Mouse (Mus musculus) brain, embryonic 14.5 days (tissue): ENCODE measurements at regions not wholly inside any gene's neighbourhood (a gene's known extent, or its start where the extent isn't known, plus 50 kb on each side); places are given as distances from the start of the nearest gene placed in this dataset.

ENCODE experiments used
- DNase-seq: peaks from one replicate; pipeline ENCODE4 v3.0.0-alpha.2; 2011; ENCODE audit warnings: low read depth
- CTCF ChIP-seq: fragments of 200-500 bp; IDR thresholded peaks from 2 replicates; pipeline ENCODE4 v1.5.1; 2012; ENCODE audit warnings: inconsistent platforms, mild to moderate bottlenecking, moderate library complexity, borderline replicate concordance; ENCODE audit not compliant: insufficient read depth, insufficient read length; ENCODE audit errors: extremely low read depth
- POLR2A ChIP-seq: fragments of 200-500 bp; IDR thresholded peaks from 2 replicates; pipeline ENCODE4 v1.6.1; 2012; ENCODE audit warnings: mild to moderate bottlenecking, inconsistent platforms, borderline replicate concordance; ENCODE audit not compliant: poor library complexity, insufficient read depth, insufficient read length, severe bottlenecking; ENCODE audit errors: extremely low read depth

DNA sequence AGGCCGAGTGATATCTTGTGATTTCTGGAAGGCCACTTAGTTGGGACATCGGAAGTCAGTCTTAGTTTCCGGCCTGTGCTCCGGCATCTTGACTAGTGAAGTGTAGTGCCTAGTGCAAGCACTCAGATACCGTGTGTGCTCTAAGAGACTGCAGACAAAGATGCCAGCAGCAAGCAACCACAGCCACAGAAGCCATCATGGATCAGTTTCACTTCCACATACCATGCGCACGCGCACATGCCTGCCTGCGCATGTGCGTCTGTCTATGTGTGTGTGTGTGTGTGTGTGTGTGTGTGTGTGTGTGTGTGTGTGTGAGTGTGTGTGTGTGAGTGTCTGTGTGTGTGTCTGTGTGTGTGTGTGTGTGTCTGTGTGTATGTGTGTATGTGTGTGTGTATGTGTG lies 177.4 kb downstream of the Irs2 start:
- no peak for DNase-seq
- TF ChIP-seq POLR2A = no peak
- TF ChIP-seq CTCF = no peak

DNA sequence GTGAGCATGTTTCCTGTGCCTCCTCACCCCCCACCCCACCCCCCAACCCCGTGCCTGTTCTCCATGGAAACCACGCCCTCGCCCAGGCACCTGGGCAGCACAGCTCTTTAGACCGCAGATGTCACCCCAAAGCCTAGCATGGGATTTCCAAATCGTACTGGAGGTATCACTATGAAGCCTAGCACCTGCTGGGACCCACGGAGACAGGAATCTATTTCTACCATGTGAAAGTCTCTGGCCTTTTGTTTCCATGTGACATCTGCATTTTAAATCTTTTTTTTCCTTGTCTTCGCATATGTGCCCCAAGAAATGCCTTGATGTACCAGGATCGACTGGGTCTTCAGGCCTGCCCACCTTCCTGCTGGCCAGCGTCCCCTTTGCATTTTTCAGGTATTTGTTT lies 179.7 kb downstream of the Irs2 start:
- no peak for DNase-seq

DNA sequence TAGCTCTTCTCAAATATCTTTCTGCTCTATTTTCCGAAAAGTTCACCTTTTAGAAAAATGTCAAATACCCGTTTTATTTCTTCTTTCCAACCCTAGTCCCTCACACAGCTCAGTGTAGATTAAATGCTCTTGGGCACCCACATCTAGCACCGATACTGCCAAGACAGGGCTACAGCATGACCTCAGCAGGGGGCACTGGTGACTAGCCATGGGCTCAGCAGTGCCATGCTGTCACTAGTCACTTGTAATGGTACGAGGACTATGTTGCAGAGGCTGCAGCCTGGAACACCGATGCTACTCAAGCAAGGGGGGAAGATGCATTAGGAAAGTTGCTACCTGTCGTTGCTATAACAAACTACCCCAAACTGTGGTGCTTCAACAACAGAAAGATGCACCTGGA lies 180.7 kb downstream of the Irs2 start:
- no peak for DNase-seq
- TF ChIP-seq POLR2A (no peak), CTCF (no peak)

More for the DNA sequence above, 179.7 kb downstream of the Irs2 start:
- TF ChIP-seq CTCF = no peak
- TF ChIP-seq POLR2A = no peak

DNA sequence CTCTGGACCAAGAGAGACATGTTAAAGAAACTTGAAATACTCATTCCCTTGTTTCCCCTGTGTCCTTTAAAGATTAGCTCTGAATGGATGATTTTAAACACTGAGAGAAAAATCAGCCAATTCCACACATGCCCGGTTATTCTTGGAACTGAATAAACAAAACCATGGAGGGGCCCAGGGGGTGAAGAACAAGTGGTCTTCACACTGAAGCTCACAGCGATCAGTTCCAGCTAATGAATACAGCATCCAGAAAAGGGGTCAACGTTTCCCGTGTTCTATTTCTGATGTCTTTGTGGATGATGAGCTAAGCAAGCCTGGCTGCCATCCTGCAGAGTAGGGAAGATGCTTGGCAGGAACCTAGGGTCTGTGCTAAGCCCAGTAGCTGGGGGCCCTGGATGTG lies 182.3 kb downstream of the Irs2 start:
- peak; percentile 40 for DNase-seq
- TF ChIP-seq CTCF = no peak
- TF ChIP-seq POLR2A = no peak

DNA sequence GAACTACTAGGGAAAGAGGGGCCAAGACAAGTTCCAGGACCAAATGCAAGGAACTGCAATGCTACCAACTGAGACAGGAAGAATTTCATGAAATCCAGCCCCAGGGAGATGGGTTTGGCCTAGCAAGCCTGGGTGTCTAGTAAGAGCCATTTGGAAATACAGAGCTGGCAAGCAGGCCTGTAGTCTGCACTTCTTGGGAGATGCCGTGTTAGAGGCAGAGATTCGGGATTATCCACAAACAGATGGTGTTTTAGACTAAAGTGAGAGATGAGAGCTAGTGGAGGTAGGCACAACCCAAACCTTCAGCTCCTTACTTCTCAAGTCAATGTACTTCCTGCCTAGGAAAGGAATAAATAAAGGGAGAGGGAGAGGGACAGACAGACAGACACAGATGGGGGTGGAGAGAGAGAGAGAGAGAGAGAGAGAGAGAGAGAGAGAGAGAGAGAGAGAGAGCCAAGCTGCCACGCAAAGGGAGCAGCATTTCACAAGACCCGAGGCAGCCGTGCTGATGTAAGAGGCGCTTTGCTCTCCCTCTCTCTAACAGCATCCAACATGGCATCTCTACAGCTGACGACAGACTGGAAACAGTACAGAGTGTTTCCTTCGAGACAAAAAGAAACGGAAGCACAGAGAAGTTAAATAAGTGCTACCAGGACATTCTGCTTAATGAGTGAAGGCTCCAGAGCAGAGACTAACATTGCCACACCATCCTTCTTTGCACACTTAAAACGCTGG lies 182.9 kb downstream of the Irs2 start:
- TF ChIP-seq POLR2A (no peak), CTCF (no peak)
- peak; percentile 64 for DNase-seq

- no peak for TF ChIP-seq POLR2A
- no peak for TF ChIP-seq CTCF
- no peak for DNase-seq
Observed at GRCm38 (mm10) chr8:10821901-10822300, 186.4 kb downstream of the Irs2 start.

GRCm38 (mm10) chr8:10814499-10814898 lies 193.8 kb downstream of the Irs2 start:
- no peak for TF ChIP-seq CTCF
- no peak for TF ChIP-seq POLR2A
- no peak for DNase-seq

DNA sequence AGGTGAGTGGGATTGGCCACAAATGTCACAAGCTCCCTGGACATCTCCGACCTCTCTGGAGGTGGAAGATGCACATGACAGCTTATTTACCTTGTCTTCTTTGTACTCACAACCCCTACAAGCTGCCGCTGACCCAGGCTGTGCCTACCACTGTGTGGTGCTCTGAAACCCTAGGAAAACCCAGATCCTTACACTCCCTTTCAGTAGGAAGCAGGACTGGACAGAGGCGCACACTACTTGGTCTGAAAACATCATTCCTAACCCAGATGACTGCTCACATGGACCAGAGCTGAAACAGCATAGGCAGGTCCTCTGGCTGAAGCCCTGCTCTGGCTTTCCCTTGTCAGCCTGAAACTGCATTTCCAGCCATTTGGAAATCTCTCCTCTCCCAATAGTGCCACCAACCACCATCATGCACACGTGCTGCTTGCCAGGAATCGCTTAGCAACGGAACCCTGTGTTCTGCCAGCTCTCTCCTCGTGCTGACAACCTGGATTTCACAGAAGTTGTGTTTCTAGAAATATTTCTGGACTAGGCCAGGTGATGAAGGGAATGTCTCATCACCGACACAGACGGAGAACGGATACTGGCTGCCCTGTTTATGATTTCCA lies 196.1 kb downstream of the Irs2 start:
- peak; percentile 81 for DNase-seq
- TF ChIP-seq CTCF (no peak), POLR2A (no peak)

- no peak for DNase-seq
- TF ChIP-seq POLR2A (no peak), CTCF (no peak)
Observed at GRCm38 (mm10) chr8:10807040-10807439, 201.2 kb downstream of the Irs2 start.

DNA sequence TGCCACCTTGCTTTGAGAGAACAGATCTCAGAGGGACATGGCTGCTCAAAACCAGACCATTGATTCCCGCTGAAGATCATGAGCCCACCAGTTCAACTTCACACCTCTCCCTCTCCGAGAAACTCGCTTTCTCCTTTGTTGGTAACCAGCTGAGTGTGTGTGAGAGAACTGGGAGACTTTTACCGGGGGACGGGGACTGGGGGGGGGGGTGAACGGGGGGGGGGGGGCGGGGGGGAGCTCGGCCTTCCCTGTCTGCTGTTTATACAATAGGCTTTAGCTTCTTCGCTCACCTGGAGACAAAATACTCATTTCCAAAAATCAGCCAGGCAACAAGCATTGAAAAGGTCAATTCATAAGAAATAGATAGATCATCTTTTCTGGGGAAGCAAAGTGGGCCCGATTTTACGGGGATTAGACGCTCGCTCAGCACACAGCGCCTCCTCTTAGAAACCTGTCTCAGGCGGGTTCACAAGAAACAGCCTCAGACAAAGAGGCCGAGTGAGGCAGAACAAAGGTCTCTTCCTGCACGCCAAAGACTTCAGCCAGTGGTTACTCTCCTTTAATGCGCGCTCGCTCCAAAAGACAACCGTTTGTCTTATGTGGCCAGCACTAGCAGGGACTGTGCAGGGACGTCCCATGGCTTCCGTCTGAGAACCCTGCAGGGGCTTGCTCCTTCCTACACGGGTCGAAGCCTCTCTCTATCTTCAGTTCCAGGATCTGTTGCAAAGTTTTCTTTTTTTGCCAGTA lies 202.7 kb downstream of the Irs2 start:
- TF ChIP-seq CTCF (no peak), POLR2A (no peak)
- peak; percentile 79 for DNase-seq

GRCm38 (mm10) chr8:10804974-10805373 lies 203.3 kb downstream of the Irs2 start:
- DNase-seq = peak; percentile 42

DNA sequence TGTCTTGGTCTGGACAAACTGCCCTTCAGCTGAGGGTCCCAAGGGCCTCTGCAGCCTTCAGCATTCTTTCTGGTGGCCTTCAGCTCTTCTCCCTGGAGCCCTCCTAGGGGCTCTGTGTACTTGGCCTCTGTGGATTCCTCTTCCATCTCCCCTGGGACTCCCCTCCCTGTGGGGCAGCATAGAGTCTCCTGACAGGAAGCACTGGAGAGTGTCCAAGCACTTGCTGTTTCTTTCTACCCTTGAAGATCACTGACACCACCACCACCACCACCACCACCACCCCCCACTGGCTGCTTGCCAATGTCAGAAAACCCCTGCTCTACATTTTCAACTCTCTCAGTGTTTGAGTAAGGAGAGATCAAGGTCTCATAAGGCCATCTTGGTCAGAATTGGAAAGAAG lies 206.3 kb downstream of the Irs2 start:
- TF ChIP-seq CTCF = no peak
- TF ChIP-seq POLR2A = no peak

More at GRCm38 (mm10) chr8:10804974-10805373, 203.3 kb downstream of the Irs2 start:
- no peak for TF ChIP-seq CTCF
- no peak for TF ChIP-seq POLR2A

DNA sequence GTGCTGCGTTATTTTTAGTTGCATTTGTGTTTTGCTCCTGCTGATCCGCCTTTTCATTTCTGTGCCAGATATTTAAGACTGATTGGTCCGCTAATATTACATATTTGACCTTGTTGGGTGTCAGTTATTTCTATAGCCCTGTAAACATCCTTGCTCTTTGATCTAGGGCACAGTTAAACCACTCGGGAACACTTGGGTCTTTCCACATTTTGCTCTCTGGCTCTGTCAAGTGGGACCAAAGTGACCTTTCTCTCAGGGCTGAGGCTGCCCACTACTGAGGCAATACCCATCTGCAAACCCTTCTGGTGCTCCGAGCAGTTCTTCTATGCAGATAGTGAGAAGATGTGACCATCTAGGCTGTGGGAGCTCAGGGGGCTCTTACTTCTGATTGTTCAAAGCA lies 206.7 kb downstream of the Irs2 start:
- DNase-seq = no peak
- no peak for TF ChIP-seq CTCF
- TF ChIP-seq POLR2A = no peak

More for the DNA sequence above, 206.3 kb downstream of the Irs2 start:
- DNase-seq = no peak
